Mouse (Mus musculus) forebrain, embryonic 14.5 days (tissue): ENCODE results near the gene Bcl7b. TPM values are rescaled to one million over a fixed set of nuclear protein-coding genes. Genes with fewer than 3 reads are reported as not detected.

ENCODE experiments used
- ATAC-seq: fragments of 200-750 bp; cut with Nextera tagmentation; 2 replicates; pipeline ENCODE4 v1.8.0; 2017; ENCODE audit warnings: mild to moderate bottlenecking, moderate library complexity
- DNase-seq: peaks from one replicate; pipeline ENCODE4 v3.0.0-alpha.2; 2015; ENCODE audit warnings: low spot score
- H3K27ac ChIP-seq: fragments of 300-500 bp; sonication (generic); 2 replicates; pipeline ENCODE4 v1.5.1; 2014; ENCODE audit warnings: low read depth, mild to moderate bottlenecking, control low read depth, low read length, moderate library complexity
- H3K27me3 ChIP-seq: fragments of 300-500 bp; sonication (generic); replicated peaks from 2 replicates; pipeline ENCODE4 v1.6.1; 2014; ENCODE audit warnings: low read length, control low read depth, mixed read lengths; ENCODE audit not compliant: control insufficient read depth, insufficient read depth
- H3K36me3 ChIP-seq: fragments of 300-500 bp; sonication (generic); 2 replicates; pipeline ENCODE4 v1.6.1; 2014; ENCODE audit warnings: low read length, control low read depth; ENCODE audit not compliant: control insufficient read depth, insufficient read depth
- H3K4me1 ChIP-seq: fragments of 300-500 bp; sonication (generic); 2 replicates; pipeline ENCODE4 v1.6.1; 2014; ENCODE audit warnings: antibody characterized with exemption, low read length, control low read depth; ENCODE audit not compliant: control insufficient read depth, insufficient read depth
- H3K4me2 ChIP-seq: fragments of 300-500 bp; sonication (generic); 2 replicates; pipeline ENCODE4 v1.6.1; 2014; ENCODE audit warnings: mild to moderate bottlenecking, control low read depth, low read length
- H3K4me3 ChIP-seq: fragments of 300-500 bp; sonication (generic); 2 replicates; pipeline ENCODE4 v1.5.1; 2014; ENCODE audit warnings: low read depth, low read length, control low read depth
- H3K9ac ChIP-seq: fragments of 300-500 bp; sonication (generic); 2 replicates; pipeline ENCODE4 v1.6.1; 2014; ENCODE audit warnings: mild to moderate bottlenecking, low read length, control low read depth, moderate library complexity
- H3K9me3 ChIP-seq: fragments of 300-500 bp; sonication (generic); replicated peaks from 2 replicates; pipeline ENCODE4 v1.6.1; 2016; ENCODE audit warnings: low read length, control low read depth, mixed read lengths; ENCODE audit not compliant: control insufficient read depth
- WGBS: fragments of 180-500 bp; shearing (Covaris S2); extraction: QIAGEN DNeasy Blood & Tissue Kit; methylation state at CpG from one replicate; pipeline ENCODE4 v1.1.7; 2014; 5-methylcytosine and 5-hydroxymethylcytosine counted together
- polyA plus RNA-seq: library from polyadenylated mRNA; unstranded; fragments of >200 nt; fragmentation: Nextera tagmentation; extraction: Ambion mirVana; gene quantifications from 2 replicates; pipeline ENCODE4 v1.2.1, GENCODE M21; 2014

Bcl7b gene
- 47.4 and 48.9 TPM in 2 replicates for polyA plus RNA-seq

- peak within 1 kb of the TSS; percentile 99 for H3K27ac ChIP-seq
- H3K9ac ChIP-seq = peak within 1 kb of the TSS; percentile 87
- H3K9me3 ChIP-seq = no peaks in the 10 kb centered on the region
- no peaks in the 10 kb centered on the region for H3K27me3 ChIP-seq
- ATAC-seq (peak; percentile 99), DNase-seq (peak; percentile 98)
- H3K4me2 ChIP-seq = peak within 1 kb of the TSS; percentile 97
- peaks cover 22% of the 10 kb centered on the region for H3K36me3 ChIP-seq
- 2% methylated on average over 95 of the region's 95 CpGs for WGBS
- H3K4me1 ChIP-seq = peaks cover 6% of the 10 kb centered on the region
- H3K4me3 ChIP-seq = peak within 1 kb of the TSS; percentile 66
Observed at GRCm38 (mm10) chr5:135168063-135169062, at the start of gene Bcl7b. Gene Bcl7b (plus strand): TSS chr5:135168283.

GRCm38 (mm10) chr5:135118589-135119081 is 49.4 kb upstream of the Bcl7b start:
- H3K9me3 ChIP-seq = no peaks in the 10 kb centered on the region
- H3K27me3 ChIP-seq = no peaks in the 10 kb centered on the region

GRCm38 (mm10) chr5:135120753-135121152 is 47.3 kb upstream of the Bcl7b start:
- no peaks in the 10 kb centered on the region for H3K36me3 ChIP-seq
- H3K4me2 ChIP-seq = no peak overlapping the region
- H3K27ac ChIP-seq = no peak overlapping the region
- no peak for DNase-seq
- H3K27me3 ChIP-seq = no peaks in the 10 kb centered on the region
- ATAC-seq = no peak
- no peaks in the 10 kb centered on the region for H3K4me1 ChIP-seq
- WGBS = 64% methylated on average over 4 of the region's 4 CpGs
- H3K9me3 ChIP-seq = no peaks in the 10 kb centered on the region
- no peak overlapping the region for H3K9ac ChIP-seq
- no peak overlapping the region for H3K4me3 ChIP-seq

More at GRCm38 (mm10) chr5:135118589-135119081, 49.4 kb upstream of the Bcl7b start:
- H3K9ac ChIP-seq = no peak overlapping the region
- 33% methylated on average over 6 of the region's 6 CpGs for WGBS
- H3K4me1 ChIP-seq = no peaks in the 10 kb centered on the region
- DNase-seq (peak; percentile 55), ATAC-seq (no peak)
- H3K4me2 ChIP-seq = no peak overlapping the region
- no peak overlapping the region for H3K4me3 ChIP-seq
- no peaks in the 10 kb centered on the region for H3K36me3 ChIP-seq
- H3K27ac ChIP-seq = no peak overlapping the region

GRCm38 (mm10) chr5:135126121-135126520 is 42.0 kb upstream of the Bcl7b start:
- Histone ChIP-seq H3K4me1 (no peaks in the 10 kb centered on the region), H3K9me3 (no peaks in the 10 kb centered on the region), H3K4me2 (no peak overlapping the region), H3K4me3 (no peak overlapping the region), H3K36me3 (no peaks in the 10 kb centered on the region), H3K9ac (no peak overlapping the region), H3K27me3 (no peaks in the 10 kb centered on the region), H3K27ac (no peak overlapping the region)
- DNase-seq (no peak), ATAC-seq (no peak)
- 61% methylated on average over 6 of the region's 6 CpGs for WGBS

- H3K9ac ChIP-seq = no peak overlapping the region
- DNase-seq = no peak
- no peak overlapping the region for H3K4me3 ChIP-seq
- H3K4me2 ChIP-seq = no peak overlapping the region
- H3K4me1 ChIP-seq = no peaks in the 10 kb centered on the region
- H3K27ac ChIP-seq = no peak overlapping the region
- no peaks in the 10 kb centered on the region for H3K9me3 ChIP-seq
- no peak for ATAC-seq
- no peaks in the 10 kb centered on the region for H3K36me3 ChIP-seq
- H3K27me3 ChIP-seq = peaks cover 4% of the 10 kb centered on the region
- 73% methylated on average over 6 of the region's 6 CpGs for WGBS
Observed at GRCm38 (mm10) chr5:135127669-135128068, 40.4 kb upstream of the Bcl7b start.

GRCm38 (mm10) chr5:135129747-135130146 is 38.3 kb upstream of the Bcl7b start:
- no peak overlapping the region for H3K27ac ChIP-seq
- ATAC-seq (no peak), DNase-seq (no peak)
- no peak overlapping the region for H3K4me3 ChIP-seq
- no peak overlapping the region for H3K9ac ChIP-seq
- H3K4me1 ChIP-seq = no peaks in the 10 kb centered on the region
- peaks cover 14% of the 10 kb centered on the region for H3K27me3 ChIP-seq
- no peaks in the 10 kb centered on the region for H3K36me3 ChIP-seq
- 90% methylated on average over 4 of the region's 4 CpGs for WGBS
- H3K4me2 ChIP-seq = no peak overlapping the region
- no peaks in the 10 kb centered on the region for H3K9me3 ChIP-seq

GRCm38 (mm10) chr5:135133736-135134405 is 34.2 kb upstream of the Bcl7b start:
- peaks cover 14% of the 10 kb centered on the region for H3K27me3 ChIP-seq
- peak; percentile 27 for DNase-seq
- H3K4me3 ChIP-seq = peak overlapping the region; percentile 7; the same call in 1 of the 2 replicates
- ATAC-seq = no peak
- no peaks in the 10 kb centered on the region for H3K4me1 ChIP-seq
- no peak overlapping the region for H3K9ac ChIP-seq
- H3K4me2 ChIP-seq = peak overlapping the region; percentile 28
- no peaks in the 10 kb centered on the region for H3K9me3 ChIP-seq
- H3K36me3 ChIP-seq = no peaks in the 10 kb centered on the region
- 5% methylated on average over 26 of the region's 26 CpGs for WGBS
- H3K27ac ChIP-seq = no peak overlapping the region

- H3K9ac ChIP-seq = no peak overlapping the region
- H3K4me3 ChIP-seq = no peak overlapping the region
- peaks cover 14% of the 10 kb centered on the region for H3K27me3 ChIP-seq
- WGBS = 5% methylated on average over 8 of the region's 8 CpGs
- H3K4me1 ChIP-seq = no peaks in the 10 kb centered on the region
- ATAC-seq (no peak), DNase-seq (peak; percentile 29)
- H3K36me3 ChIP-seq = no peaks in the 10 kb centered on the region
- peak overlapping the region; percentile 28 for H3K4me2 ChIP-seq
- H3K9me3 ChIP-seq = no peaks in the 10 kb centered on the region
- H3K27ac ChIP-seq = no peak overlapping the region
Observed at GRCm38 (mm10) chr5:135134534-135134933, 33.5 kb upstream of the Bcl7b start.
